Mouse (Mus musculus) megakaryocyte, embryonic 14.5 days (primary cell): ENCODE data around the gene Pmm1.

Experiments used
- FLI1 ChIP-seq: IDR thresholded peaks from 2 replicates; pipeline ENCODE4 v1.6.1; 2012; ENCODE audit warnings: low read length, inconsistent platforms, mixed read lengths
- GATA1 ChIP-seq: IDR thresholded peaks from 3 replicates; pipeline ENCODE4 v1.6.1; 2012; ENCODE audit warnings: mixed read lengths, low read length, inconsistent platforms, borderline replicate concordance

DNA sequence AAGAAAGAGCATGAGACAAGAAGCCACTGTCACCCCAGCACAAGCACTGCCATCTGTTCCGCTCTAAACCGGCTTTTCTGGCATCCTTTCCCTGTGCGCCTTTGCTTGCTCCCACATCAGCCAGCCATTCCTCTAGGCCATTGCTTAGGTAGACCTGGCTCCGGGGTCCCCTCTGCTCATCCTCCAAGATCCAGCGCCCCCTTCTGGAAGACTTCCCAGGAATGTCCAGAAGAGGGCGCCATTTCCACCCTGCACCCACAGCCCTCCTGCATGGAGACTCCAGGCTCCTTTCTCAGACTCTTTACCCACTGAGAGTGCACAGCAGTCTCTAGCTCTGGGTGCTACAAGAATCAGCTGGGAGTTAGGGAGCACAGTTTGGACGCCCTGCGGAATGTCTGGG lies 4.3 kb downstream of the Pmm1 start:
- TF ChIP-seq GATA1 (no peak), FLI1 (no peak)
